Mouse (Mus musculus): ENCODE measurements around the gene 9230113P08Rik.
"Not testable (repeated sequence)": the region's sequence is repeated elsewhere in the genome, so short reads cannot be mapped to it uniquely, and the experiment has no call there.

The 9230113P08Rik gene

GRCm38 (mm10) chr9:35908123-35908522 lies at the start of gene 9230113P08Rik:
9230113P08Rik (plus strand) TSS chr9:35908423.
- DNase-seq (ENCODE audit: low read depth, low spot score): not testable (repeated sequence)

DNA sequence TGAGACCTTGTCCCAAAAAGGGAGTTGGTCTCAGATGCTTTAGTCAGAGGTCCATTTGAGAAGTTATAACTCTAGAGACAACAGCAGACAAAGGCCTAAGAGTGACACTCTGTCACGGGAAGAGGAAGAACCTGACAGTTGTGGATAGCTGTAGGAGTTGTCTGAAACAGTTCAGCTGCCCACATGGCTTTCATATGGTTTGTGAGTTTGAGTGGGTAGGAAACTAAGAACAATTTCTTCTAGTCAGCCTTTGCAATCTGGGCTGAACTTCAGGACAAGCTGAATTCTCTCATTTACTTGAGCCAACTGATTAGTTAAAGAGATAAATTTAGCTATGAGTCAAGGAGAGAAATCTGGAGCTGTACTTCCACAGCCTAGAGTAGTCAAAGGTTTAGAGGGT lies 15.1 kb upstream of the 9230113P08Rik start:
- DNase-seq (ENCODE audit: low read depth, low spot score): not testable (repeated sequence)

- no peak for DNase-seq (ENCODE audit: low read depth, low spot score)
These were observed 3.7 kb upstream of the 9230113P08Rik start for GRCm38 (mm10) chr9:35904494-35904893.

GRCm38 (mm10) chr9:35930817-35931216 lies 22.6 kb downstream of the 9230113P08Rik start:
- DNase-seq (ENCODE audit: low read depth, low spot score): no peak
